Mouse (Mus musculus): Measurements from ENCODE around the gene Lin28b. TPM values are rescaled to one million over a fixed set of nuclear protein-coding genes. Genes with fewer than 3 reads are reported as not detected.

Gene Lin28b
- polyA plus RNA-seq (2016; fragmentation: Nextera tagmentation; extraction: Ambion mirVana), result 16.1 and 16.3 TPM in 2 replicates

- Histone ChIP-seq H3K36me3 (replicated peaks) (no peaks in the 10 kb centered on the region), H3K9ac (peak within 1 kb of the TSS; percentile 79), H3K4me3 (replicated peaks) (peak within 1 kb of the TSS; percentile 76), H3K4me2 (peak within 1 kb of the TSS; percentile 81), H3K27ac (peak within 1 kb of the TSS; percentile 92), H3K9me3 (no peaks in the 10 kb centered on the region), H3K27me3 (no peaks in the 10 kb centered on the region; the same call in 1 of the 2 replicates), H3K4me1 (peaks cover 4% of the 10 kb centered on the region; the same call in 1 of the 2 replicates)
- peak; percentile 94 for ATAC-seq (ENCODE audit: low FRiP score)
- under 1% methylated on average over 105 of the region's 139 CpGs for WGBS
Observed at GRCm38 (mm10) chr10:45485761-45486602, at the start of gene Lin28b. Lin28b (minus strand) TSS chr10:45486395.

GRCm38 (mm10) chr10:45511764-45512163, 25.6 kb upstream of the Lin28b start:
- H3K27me3 ChIP-seq, result no peaks in the 10 kb centered on the region
- WGBS, result 64% methylated on average over 2 of the region's 2 CpGs
- H3K9me3 ChIP-seq, result no peaks in the 10 kb centered on the region
- no peak for ATAC-seq (ENCODE audit: low FRiP score)
- H3K4me3 ChIP-seq (replicated peaks), result no peak overlapping the region
- H3K9ac ChIP-seq, result no peak overlapping the region
- H3K4me2 ChIP-seq, result no peak overlapping the region
- no peaks in the 10 kb centered on the region for H3K36me3 ChIP-seq (replicated peaks)
- no peak overlapping the region for H3K27ac ChIP-seq
- H3K4me1 ChIP-seq, result no peaks in the 10 kb centered on the region

DNA sequence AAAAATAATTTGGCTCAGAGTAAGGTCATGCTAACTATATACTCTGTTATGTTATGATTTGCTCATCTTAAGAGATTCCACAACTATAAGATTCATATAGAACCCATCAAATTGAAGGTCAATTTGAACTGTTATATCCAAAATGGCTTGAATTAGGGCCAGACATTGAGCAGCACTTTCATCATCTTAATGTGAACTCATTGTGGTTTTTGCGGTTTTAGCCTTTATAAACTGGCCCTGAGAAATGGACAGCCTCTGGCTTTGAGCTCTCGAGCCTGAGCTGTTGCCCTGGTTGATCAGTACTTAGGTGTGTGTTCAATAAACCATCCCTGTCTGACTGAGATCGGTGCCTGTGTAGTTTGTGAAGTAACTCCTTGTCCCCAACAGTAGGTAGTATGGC, 24.5 kb upstream of the Lin28b start:
- WGBS, result 91% methylated on average over 3 of the region's 3 CpGs
- no peaks in the 10 kb centered on the region for H3K4me1 ChIP-seq
- no peak overlapping the region for H3K9ac ChIP-seq
- no peak overlapping the region for H3K27ac ChIP-seq
- H3K36me3 ChIP-seq (replicated peaks), result no peaks in the 10 kb centered on the region
- H3K4me2 ChIP-seq, result no peak overlapping the region
- no peak overlapping the region for H3K4me3 ChIP-seq (replicated peaks)
- no peaks in the 10 kb centered on the region for H3K27me3 ChIP-seq
- no peaks in the 10 kb centered on the region for H3K9me3 ChIP-seq
- no peak for ATAC-seq (ENCODE audit: low FRiP score)

DNA sequence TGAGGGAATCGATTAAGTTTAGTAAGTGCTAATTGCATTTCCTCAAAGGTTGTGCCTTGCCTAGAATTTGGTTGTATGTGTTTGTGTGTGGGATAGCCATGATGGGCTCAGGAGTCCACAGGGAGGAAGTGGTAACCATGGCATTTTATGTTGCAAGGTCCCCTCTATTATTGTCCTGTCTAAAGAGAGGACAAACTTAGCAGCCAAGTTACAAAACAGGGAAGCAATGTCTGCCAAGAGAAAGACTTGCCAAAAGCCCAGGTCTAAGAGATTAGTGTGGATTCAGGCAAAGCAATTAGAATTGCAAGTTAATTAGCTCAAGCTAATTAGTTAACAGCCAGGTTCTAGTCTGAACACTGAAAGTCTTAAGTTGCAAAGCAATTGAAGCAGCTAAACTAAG, 14.1 kb upstream of the Lin28b start:
- Histone ChIP-seq H3K27me3 (peaks cover 6% of the 10 kb centered on the region; the same call in 1 of the 2 replicates), H3K4me2 (no peak overlapping the region), H3K9ac (no peak overlapping the region), H3K9me3 (no peaks in the 10 kb centered on the region), H3K36me3 (replicated peaks) (no peaks in the 10 kb centered on the region), H3K27ac (no peak overlapping the region), H3K4me3 (replicated peaks) (no peak overlapping the region), H3K4me1 (no peaks in the 10 kb centered on the region)
- 82% methylated on average over 1 of the region's 1 CpGs for WGBS
- ATAC-seq (ENCODE audit: low FRiP score), result peak; percentile 23; the same call in 1 of the 2 replicates

DNA sequence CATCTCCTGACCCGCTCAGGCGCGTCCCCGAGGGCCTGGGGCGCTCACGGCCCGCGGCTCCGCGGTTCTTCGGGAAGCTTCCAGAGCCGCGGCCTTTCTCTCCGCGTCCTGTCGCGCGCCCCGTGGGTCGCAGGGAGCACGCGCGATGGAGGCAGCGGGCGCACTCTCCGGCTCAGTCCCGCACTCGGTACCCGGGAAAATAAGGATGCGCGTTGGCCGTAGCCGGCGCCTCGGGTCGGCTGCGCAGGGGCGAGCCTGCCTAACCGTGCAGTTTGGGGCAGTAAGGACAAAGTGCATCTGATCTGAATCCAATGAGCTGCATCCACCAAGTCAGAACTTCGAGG, 380 bp upstream of the Lin28b start:
- Histone ChIP-seq H3K4me3 (replicated peaks) (peak overlapping the region; percentile 76), H3K9me3 (no peaks in the 10 kb centered on the region), H3K27ac (peak overlapping the region; percentile 92), H3K9ac (peak overlapping the region; percentile 79), H3K27me3 (no peaks in the 10 kb centered on the region; the same call in 1 of the 2 replicates), H3K36me3 (replicated peaks) (no peaks in the 10 kb centered on the region), H3K4me1 (peaks cover 4% of the 10 kb centered on the region; the same call in 1 of the 2 replicates), H3K4me2 (peak overlapping the region; percentile 81)
- ATAC-seq (ENCODE audit: low FRiP score), result no peak; the same call in 1 of the 2 replicates
- 1% methylated on average over 39 of the region's 40 CpGs for WGBS

GRCm38 (mm10) chr10:45485226-45485760, 902 bp downstream of the Lin28b start:
- Histone ChIP-seq H3K4me3 (replicated peaks) (peak overlapping the region; percentile 76), H3K4me1 (peaks cover 4% of the 10 kb centered on the region; the same call in 1 of the 2 replicates), H3K9ac (peak overlapping the region; percentile 79), H3K27me3 (no peaks in the 10 kb centered on the region; the same call in 1 of the 2 replicates), H3K27ac (peak overlapping the region; percentile 92), H3K36me3 (replicated peaks) (no peaks in the 10 kb centered on the region), H3K9me3 (no peaks in the 10 kb centered on the region), H3K4me2 (peak overlapping the region; percentile 81)
- no peak for ATAC-seq (ENCODE audit: low FRiP score)
- under 1% methylated on average over 32 of the region's 32 CpGs for WGBS

- ATAC-seq (ENCODE audit: low FRiP score), result no peak
- WGBS, result 62% methylated on average over 2 of the region's 2 CpGs
- H3K9me3 ChIP-seq, result no peaks in the 10 kb centered on the region
- no peak overlapping the region for H3K4me3 ChIP-seq (replicated peaks)
- H3K27ac ChIP-seq, result no peak overlapping the region
- H3K36me3 ChIP-seq (replicated peaks), result no peaks in the 10 kb centered on the region
- H3K27me3 ChIP-seq, result no peaks in the 10 kb centered on the region; the same call in 1 of the 2 replicates
- H3K4me1 ChIP-seq, result peaks cover 4% of the 10 kb centered on the region; the same call in 1 of the 2 replicates
- no peak overlapping the region for H3K9ac ChIP-seq
- no peak overlapping the region for H3K4me2 ChIP-seq
Observed at GRCm38 (mm10) chr10:45483210-45483609, 3.0 kb downstream of the Lin28b start.

DNA sequence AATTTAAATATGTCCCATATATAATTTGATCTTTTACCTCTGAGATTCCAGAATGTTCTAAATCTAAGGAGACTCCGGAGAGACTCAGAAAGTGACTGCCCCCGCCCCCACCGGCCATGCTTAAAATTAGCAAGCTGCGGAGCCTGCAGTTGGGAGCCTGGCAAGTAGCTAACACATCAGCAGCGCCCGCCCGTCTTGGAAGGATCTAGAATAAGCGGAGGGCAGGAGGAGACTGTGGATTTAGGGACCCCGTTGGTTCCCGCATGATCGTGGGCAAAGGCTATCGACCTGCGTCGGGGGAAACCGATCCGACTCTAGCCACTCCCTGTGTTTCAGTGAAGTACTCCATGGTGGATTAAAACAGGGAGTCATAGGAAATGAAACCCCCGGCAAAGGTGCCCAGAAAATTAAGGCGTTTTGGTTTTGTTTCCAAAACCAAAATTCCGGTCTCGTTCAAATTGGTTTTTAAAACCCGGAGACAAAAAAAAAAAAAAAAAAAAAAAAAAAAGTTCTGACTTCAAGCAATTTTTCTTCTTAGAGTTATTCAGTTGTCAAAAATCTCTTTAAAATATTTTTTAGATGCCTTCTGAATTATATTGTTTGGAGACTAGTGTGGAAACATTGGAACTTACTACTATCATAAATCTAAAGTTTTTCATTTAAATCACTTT, 12.4 kb downstream of the Lin28b start:
- no peak for ATAC-seq (ENCODE audit: low FRiP score)
- Histone ChIP-seq H3K4me3 (replicated peaks) (peak overlapping the region; percentile 34), H3K27me3 (no peaks in the 10 kb centered on the region), H3K4me2 (peak overlapping the region; percentile 62), H3K27ac (no peak overlapping the region), H3K4me1 (peaks cover 21% of the 10 kb centered on the region), H3K9me3 (no peaks in the 10 kb centered on the region), H3K36me3 (replicated peaks) (no peaks in the 10 kb centered on the region), H3K9ac (peak overlapping the region; percentile 4; the same call in 1 of the 2 replicates)
- 1% methylated on average over 21 of the region's 21 CpGs for WGBS

- WGBS, result 8% methylated on average over 5 of the region's 5 CpGs
- H3K4me3 ChIP-seq (replicated peaks), result no peak overlapping the region
- H3K9me3 ChIP-seq, result no peaks in the 10 kb centered on the region
- peak overlapping the region; percentile 62 for H3K4me2 ChIP-seq
- no peak for ATAC-seq (ENCODE audit: low FRiP score)
- no peak overlapping the region for H3K27ac ChIP-seq
- no peaks in the 10 kb centered on the region for H3K27me3 ChIP-seq
- H3K4me1 ChIP-seq, result peaks cover 26% of the 10 kb centered on the region
- H3K36me3 ChIP-seq (replicated peaks), result no peaks in the 10 kb centered on the region
- no peak overlapping the region for H3K9ac ChIP-seq
Observed at GRCm38 (mm10) chr10:45473143-45473484, 13.1 kb downstream of the Lin28b start.

DNA sequence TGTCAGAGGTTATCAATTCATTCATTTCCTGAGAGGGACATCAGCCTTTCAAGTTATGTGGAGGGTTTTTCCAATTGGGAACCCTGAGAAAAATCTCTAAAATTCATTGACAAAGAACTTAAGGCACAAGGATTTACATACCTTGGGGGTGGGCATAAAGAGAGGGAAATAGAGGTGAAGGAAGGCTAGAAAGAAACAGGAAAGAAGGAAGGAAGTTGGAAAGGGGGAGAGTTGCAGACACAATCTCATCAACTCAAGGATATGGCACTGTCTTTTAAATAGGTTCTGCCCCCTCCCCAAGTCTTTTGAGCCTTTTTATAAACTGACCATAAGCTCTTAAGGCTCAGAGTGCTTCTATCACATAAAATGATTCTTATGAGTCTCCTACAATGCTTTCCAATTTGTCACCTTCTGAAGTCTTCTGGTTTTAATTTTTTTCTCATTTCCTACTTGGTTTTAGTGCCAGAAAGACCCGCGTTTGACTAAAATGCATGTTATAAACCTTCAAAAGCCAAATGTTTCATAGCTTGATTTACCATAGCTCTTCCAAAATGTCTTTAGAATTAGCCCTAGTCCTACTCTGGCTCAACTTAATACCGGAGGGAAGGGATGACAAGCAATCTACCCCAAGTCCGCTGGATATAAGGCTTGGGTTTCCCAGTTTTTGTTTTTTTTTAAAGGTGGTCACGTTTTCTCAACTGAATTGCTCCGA, 13.6 kb downstream of the Lin28b start:
- H3K9ac ChIP-seq, result no peak overlapping the region

DNA sequence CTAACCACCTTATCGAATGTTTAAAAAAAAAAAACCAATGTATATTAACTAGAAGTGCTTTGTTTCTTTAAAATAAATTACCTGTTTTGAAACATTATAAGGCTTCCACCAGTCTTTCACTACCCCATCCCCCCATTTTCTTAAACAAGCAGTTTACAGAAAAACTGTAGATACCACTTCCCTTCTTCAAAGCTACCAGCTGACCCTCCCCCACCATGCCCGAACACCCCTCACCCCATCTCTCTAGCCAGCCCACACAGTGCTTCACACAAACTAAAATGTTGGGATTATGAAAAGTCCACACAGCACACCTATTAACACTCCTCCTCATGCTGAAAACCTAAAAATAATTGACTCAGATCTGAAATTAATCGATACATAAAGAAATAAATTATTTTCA, 14.9 kb downstream of the Lin28b start:
- Histone ChIP-seq H3K9ac (no peak overlapping the region), H3K4me2 (peak overlapping the region; percentile 60), H3K4me3 (replicated peaks) (peak overlapping the region; percentile 24; the same call in 1 of the 2 replicates), H3K4me1 (peaks cover 34% of the 10 kb centered on the region), H3K27me3 (no peaks in the 10 kb centered on the region), H3K27ac (no peak overlapping the region), H3K9me3 (no peaks in the 10 kb centered on the region), H3K36me3 (replicated peaks) (no peaks in the 10 kb centered on the region)
- 18% methylated on average over 3 of the region's 3 CpGs for WGBS
- ATAC-seq (ENCODE audit: low FRiP score), result no peak

More for the DNA sequence above, 13.6 kb downstream of the Lin28b start:
- 7% methylated on average over 6 of the region's 6 CpGs for WGBS
- Histone ChIP-seq H3K4me3 (replicated peaks) (no peak overlapping the region), H3K27me3 (no peaks in the 10 kb centered on the region), H3K36me3 (replicated peaks) (no peaks in the 10 kb centered on the region), H3K4me2 (peak overlapping the region; percentile 62), H3K9me3 (no peaks in the 10 kb centered on the region), H3K27ac (no peak overlapping the region), H3K4me1 (peaks cover 30% of the 10 kb centered on the region)
- ATAC-seq (ENCODE audit: low FRiP score), result no peak

Measured in forebrain, embryonic 12.5 days (tissue).